Mouse (Mus musculus): ENCODE measurements around the gene Rpl6.

DNA sequence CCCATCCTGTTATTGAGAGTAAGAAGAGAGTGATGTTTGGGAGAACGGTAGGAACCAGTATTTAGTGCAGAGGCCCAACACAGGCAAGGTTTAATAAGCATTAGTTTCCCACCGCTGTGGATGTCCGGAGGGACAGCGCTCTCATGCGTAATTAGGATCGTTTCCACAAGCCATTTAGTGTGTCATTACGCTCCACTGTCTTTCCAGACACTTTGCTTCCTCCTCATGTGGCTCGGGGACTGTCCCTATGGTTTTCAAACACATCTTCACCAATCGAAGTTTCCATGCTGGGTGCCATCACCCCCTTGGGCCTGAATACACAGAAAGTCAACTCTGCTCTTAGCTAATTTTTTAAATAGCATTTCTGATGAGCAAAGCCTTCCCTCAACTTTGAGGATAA, 21.0 kb upstream of the Rpl6 start:
- TF ChIP-seq TAL1 (conservative IDR thresholded peaks at IDR 0.05; ENCODE audit: low read depth, low read length) (no peak), CTCF (IDR thresholded peaks at IDR 0.05; ENCODE audit: low read depth, low read length) (no peak)

Data from G1E (cell line).